Mouse (Mus musculus): ENCODE measurements around the gene Nadk. TPM values are rescaled to one million over a fixed set of nuclear protein-coding genes. Genes with fewer than 3 reads are reported as not detected.
A peak's percentile ranks its signal among the peaks of the same experiment; 100 is the strongest.

Nadk gene
- polyA plus RNA-seq, 1 experiment from 2014 or later, result 80.0 TPM

GRCm38 (mm10) chr4:155606825-155607224 lies 44.6 kb downstream of the Nadk start:
- H3K4me2 ChIP-seq (ENCODE audit: low read length), result no peak overlapping the region
- no peaks in the 10 kb centered on the region for H3K27me3 ChIP-seq (replicated peaks; ENCODE audit: control insufficient read depth, insufficient read depth, low read length)
- no peak overlapping the region for H3K27ac ChIP-seq (ENCODE audit: low read depth, low read length)
- peaks cover 11% of the 10 kb centered on the region for H3K4me1 ChIP-seq (ENCODE audit: control insufficient read depth, insufficient read depth, low read depth, low read length)
- WGBS, result 86% methylated on average over 2 of the region's 2 CpGs
- no peaks in the 10 kb centered on the region for H3K9me3 ChIP-seq (ENCODE audit: control insufficient read depth, low read length)
- no peak for ATAC-seq
- H3K9ac ChIP-seq (ENCODE audit: low read depth, low read length), result no peak overlapping the region
- H3K4me3 ChIP-seq (ENCODE audit: low read length), result no peak overlapping the region
- H3K36me3 ChIP-seq (ENCODE audit: control insufficient read depth, insufficient read depth, low read length), result peaks cover 16% of the 10 kb centered on the region

GRCm38 (mm10) chr4:155611860-155612259 lies 49.7 kb downstream of the Nadk start:
- H3K27me3 ChIP-seq (replicated peaks; ENCODE audit: control insufficient read depth, insufficient read depth, low read length), result no peaks in the 10 kb centered on the region
- H3K9ac ChIP-seq (ENCODE audit: low read depth, low read length), result no peak overlapping the region
- H3K36me3 ChIP-seq (ENCODE audit: control insufficient read depth, insufficient read depth, low read length), result peaks cover 48% of the 10 kb centered on the region
- no peak overlapping the region for H3K27ac ChIP-seq (ENCODE audit: low read depth, low read length)
- H3K9me3 ChIP-seq (ENCODE audit: control insufficient read depth, low read length), result no peaks in the 10 kb centered on the region
- no peaks in the 10 kb centered on the region for H3K4me1 ChIP-seq (ENCODE audit: control insufficient read depth, insufficient read depth, low read depth, low read length)
- 89% methylated on average over 3 of the region's 3 CpGs for WGBS
- ATAC-seq, result no peak
- no peak overlapping the region for H3K4me2 ChIP-seq (ENCODE audit: low read length)
- H3K4me3 ChIP-seq (ENCODE audit: low read length), result no peak overlapping the region

- no peaks in the 10 kb centered on the region for H3K27me3 ChIP-seq (replicated peaks; ENCODE audit: control insufficient read depth, insufficient read depth, low read length)
- H3K4me3 ChIP-seq (ENCODE audit: low read length), result no peak overlapping the region
- 95% methylated on average over 3 of the region's 3 CpGs for WGBS
- H3K9me3 ChIP-seq (ENCODE audit: control insufficient read depth, low read length), result no peaks in the 10 kb centered on the region
- peaks cover 60% of the 10 kb centered on the region for H3K36me3 ChIP-seq (ENCODE audit: control insufficient read depth, insufficient read depth, low read length)
- H3K9ac ChIP-seq (ENCODE audit: low read depth, low read length), result no peak overlapping the region
- no peak for ATAC-seq
- H3K4me1 ChIP-seq (ENCODE audit: control insufficient read depth, insufficient read depth, low read depth, low read length), result no peaks in the 10 kb centered on the region
- no peak overlapping the region for H3K27ac ChIP-seq (ENCODE audit: low read depth, low read length)
- H3K4me2 ChIP-seq (ENCODE audit: low read length), result no peak overlapping the region
Measured at GRCm38 (mm10) chr4:155613264-155613663, 51.1 kb downstream of the Nadk start.

GRCm38 (mm10) chr4:155618321-155618720 lies 56.1 kb downstream of the Nadk start:
- H3K4me1 ChIP-seq (ENCODE audit: control insufficient read depth, insufficient read depth, low read depth, low read length), result no peaks in the 10 kb centered on the region
- WGBS, result 94% methylated on average over 5 of the region's 5 CpGs
- ATAC-seq, result no peak
- peaks cover 48% of the 10 kb centered on the region for H3K36me3 ChIP-seq (ENCODE audit: control insufficient read depth, insufficient read depth, low read length)
- H3K4me3 ChIP-seq (ENCODE audit: low read length), result no peak overlapping the region
- H3K27me3 ChIP-seq (replicated peaks; ENCODE audit: control insufficient read depth, insufficient read depth, low read length), result no peaks in the 10 kb centered on the region
- H3K9me3 ChIP-seq (ENCODE audit: control insufficient read depth, low read length), result no peaks in the 10 kb centered on the region
- no peak overlapping the region for H3K9ac ChIP-seq (ENCODE audit: low read depth, low read length)
- H3K4me2 ChIP-seq (ENCODE audit: low read length), result no peak overlapping the region
- H3K27ac ChIP-seq (ENCODE audit: low read depth, low read length), result no peak overlapping the region

GRCm38 (mm10) chr4:155624338-155625291 lies 62.4 kb downstream of the Nadk start, which contains the start of gene Cdk11b:
TSS of gene Cdk11b (plus strand) at chr4:155624854.
- Histone ChIP-seq H3K27me3 (replicated peaks; ENCODE audit: control insufficient read depth, insufficient read depth, low read length) (no peaks in the 10 kb centered on the region), H3K9ac (ENCODE audit: low read depth, low read length) (peak within 1 kb of the TSS; percentile 88), H3K4me2 (ENCODE audit: low read length) (peak within 1 kb of the TSS; percentile 72), H3K9me3 (ENCODE audit: control insufficient read depth, low read length) (no peaks in the 10 kb centered on the region), H3K36me3 (ENCODE audit: control insufficient read depth, insufficient read depth, low read length) (peaks cover 22% of the 10 kb centered on the region), H3K27ac (ENCODE audit: low read depth, low read length) (peak within 1 kb of the TSS; percentile 91), H3K4me1 (ENCODE audit: control insufficient read depth, insufficient read depth, low read depth, low read length) (peaks cover 9% of the 10 kb centered on the region), H3K4me3 (ENCODE audit: low read length) (peak within 1 kb of the TSS; percentile 93)
- WGBS, result under 1% methylated on average over 75 of the region's 84 CpGs
- ATAC-seq, result peak; percentile 100

GRCm38 (mm10) chr4:155630267-155630666 lies 68.1 kb downstream of the Nadk start:
- no peak overlapping the region for H3K27ac ChIP-seq (ENCODE audit: low read depth, low read length)
- no peak overlapping the region for H3K9ac ChIP-seq (ENCODE audit: low read depth, low read length)
- H3K4me2 ChIP-seq (ENCODE audit: low read length), result no peak overlapping the region
- ATAC-seq, result no peak
- 86% methylated on average over 6 of the region's 6 CpGs for WGBS
- H3K27me3 ChIP-seq (replicated peaks; ENCODE audit: control insufficient read depth, insufficient read depth, low read length), result no peaks in the 10 kb centered on the region
- peaks cover 53% of the 10 kb centered on the region for H3K36me3 ChIP-seq (ENCODE audit: control insufficient read depth, insufficient read depth, low read length)
- peaks cover 3% of the 10 kb centered on the region for H3K4me1 ChIP-seq (ENCODE audit: control insufficient read depth, insufficient read depth, low read depth, low read length)
- H3K4me3 ChIP-seq (ENCODE audit: low read length), result no peak overlapping the region
- no peaks in the 10 kb centered on the region for H3K9me3 ChIP-seq (ENCODE audit: control insufficient read depth, low read length)

GRCm38 (mm10) chr4:155635766-155636499 lies 73.8 kb downstream of the Nadk start:
- Histone ChIP-seq H3K4me3 (ENCODE audit: low read length) (no peak overlapping the region), H3K4me2 (ENCODE audit: low read length) (no peak overlapping the region), H3K9me3 (ENCODE audit: control insufficient read depth, low read length) (no peaks in the 10 kb centered on the region), H3K4me1 (ENCODE audit: control insufficient read depth, insufficient read depth, low read depth, low read length) (no peaks in the 10 kb centered on the region), H3K36me3 (ENCODE audit: control insufficient read depth, insufficient read depth, low read length) (peaks cover 59% of the 10 kb centered on the region), H3K9ac (ENCODE audit: low read depth, low read length) (no peak overlapping the region), H3K27me3 (replicated peaks; ENCODE audit: control insufficient read depth, insufficient read depth, low read length) (no peaks in the 10 kb centered on the region), H3K27ac (ENCODE audit: low read depth, low read length) (no peak overlapping the region)
- no peak for ATAC-seq
